Mouse (Mus musculus): Measurements from ENCODE around the gene Cenpv. TPM values are rescaled to one million over a fixed set of nuclear protein-coding genes. Genes with fewer than 3 reads are reported as not detected.

Gene Cenpv
- total and polyA plus RNA-seq, 3 experiments, result 149 to 2,878 (median 178) TPM

DNA sequence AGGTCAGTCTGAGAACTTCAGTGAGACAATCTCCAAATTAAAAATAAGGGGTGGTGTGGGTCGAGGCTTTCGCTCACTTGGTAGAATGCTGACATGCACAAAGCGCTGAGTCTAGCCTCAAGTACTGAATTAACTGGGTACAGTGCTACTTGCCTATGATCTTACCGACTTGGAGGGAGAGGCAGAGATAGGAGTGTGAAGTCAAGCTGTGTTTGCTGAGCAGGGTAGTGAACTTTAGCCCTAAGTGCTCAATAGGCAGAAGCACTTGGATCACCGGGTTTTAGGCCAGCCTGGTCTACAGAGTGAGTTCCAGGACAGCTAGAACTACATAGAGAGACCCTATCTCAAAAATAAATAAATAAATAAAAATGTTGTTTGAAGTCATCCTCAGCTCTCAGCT lies 18.1 kb upstream of the Cenpv start:
- H3K4me3 ChIP-seq (ENCODE audit: control insufficient read depth in 1 of 2, insufficient read depth in 1 of 2, low read depth in 2 of 2, low read length in 2 of 2), result no peak overlapping the region
- no peak overlapping the region for H3K9ac ChIP-seq (ENCODE audit: control insufficient read depth, low read depth, low read length, poor library complexity, severe bottlenecking)
- H3K9me3 ChIP-seq (replicated peaks; ENCODE audit: insufficient read depth, low read length), result no peaks in the 10 kb centered on the region
- no peak for DNase-seq (ENCODE audit: low read depth, low spot score)
- H3K4me1 ChIP-seq (ENCODE audit: control insufficient read depth in 1 of 2, insufficient read depth in 2 of 2, low read length in 2 of 2), result peaks cover 7 to 19% of the 10 kb centered on the region in 2 experiments; a peak in 3 of 4 replicates
- H3K79me2 ChIP-seq (ENCODE audit: control insufficient read depth, insufficient read depth, low read length, poor library complexity), result peaks cover 16% of the 10 kb centered on the region
- no peak for TF ChIP-seq CHD2 (IDR thresholded peaks at IDR 0.05; ENCODE audit: low read length)
- no peak for TF ChIP-seq CHD1 (IDR thresholded peaks at IDR 0.05; ENCODE audit: low read depth, low read length)
- no peak for TF ChIP-seq MAZ (IDR thresholded peaks at IDR 0.05; ENCODE audit: low read depth, low read length)
- TF ChIP-seq TBP (IDR thresholded peaks at IDR 0.05; ENCODE audit: low read depth, low read length), result no peak
- TF ChIP-seq KAT2A (conservative IDR thresholded peaks at IDR 0.05; ENCODE audit: low read depth, low read length), result no peak
- TF ChIP-seq MAFK (IDR thresholded peaks at IDR 0.05; ENCODE audit: borderline replicate concordance, low read depth, low read length), result no peak
- TF ChIP-seq SIN3A (IDR thresholded peaks at IDR 0.05; ENCODE audit: low read length), result no peak
- TF ChIP-seq ZC3H11A (IDR thresholded peaks at IDR 0.05; ENCODE audit: low read depth, low read length), result no peak
- TF ChIP-seq BHLHE40 (IDR thresholded peaks at IDR 0.05; ENCODE audit: borderline replicate concordance, low read depth, low read length), result no peak
- TF ChIP-seq RAD21 (IDR thresholded peaks at IDR 0.05; ENCODE audit: low read depth, low read length), result no peak
- TF ChIP-seq MYC (IDR thresholded peaks at IDR 0.05; ENCODE audit: low read depth, low read length), result no peak
- no peak for TF ChIP-seq NELFE (IDR thresholded peaks at IDR 0.05; ENCODE audit: low read depth, low read length)
- peaks cover 10 to 25% of the 10 kb centered on the region in 2 experiments for H3K36me3 ChIP-seq (ENCODE audit: control insufficient read depth in 1 of 2, insufficient read depth in 2 of 2, low read length in 2 of 2)
- no peak overlapping the region for H3K27ac ChIP-seq (ENCODE audit: control insufficient read depth, low read depth, low read length)
- H3K27me3 ChIP-seq (ENCODE audit: control insufficient read depth in 1 of 2, insufficient read depth in 2 of 2, low read length in 2 of 2), result no peaks in the 10 kb centered on the region

DNA sequence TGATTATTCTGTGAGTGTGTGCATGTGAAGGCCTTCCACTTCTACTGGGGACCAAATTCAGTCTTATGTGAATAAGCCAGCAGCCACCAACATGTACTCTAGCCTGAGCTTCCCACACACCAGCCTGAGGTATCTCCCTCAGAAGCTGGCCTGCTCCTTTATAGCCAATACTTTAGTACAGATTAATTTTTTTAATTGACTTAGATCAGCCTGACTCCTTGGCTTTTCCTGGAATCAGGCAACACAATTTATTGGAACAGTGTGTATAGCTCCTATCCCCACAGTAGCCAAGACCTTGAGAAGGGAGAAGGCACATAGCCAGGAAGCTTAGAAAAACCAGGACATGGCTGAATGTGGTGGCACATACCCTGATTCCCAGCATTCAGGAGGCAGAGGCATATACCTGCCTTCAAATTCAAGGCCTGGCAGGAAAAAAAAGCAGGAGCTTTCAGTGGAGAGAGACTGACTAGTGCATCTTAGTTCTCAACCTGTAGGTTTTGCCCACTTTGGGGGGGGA lies 16.9 kb upstream of the Cenpv start:
- no peak overlapping the region for H3K27ac ChIP-seq (ENCODE audit: control insufficient read depth, low read depth, low read length)
- H3K79me2 ChIP-seq (ENCODE audit: control insufficient read depth, insufficient read depth, low read length, poor library complexity), result peaks cover 23% of the 10 kb centered on the region
- DNase-seq (ENCODE audit: low read depth, low spot score), result no peak
- no peak overlapping the region for H3K4me3 ChIP-seq (ENCODE audit: control insufficient read depth in 1 of 2, insufficient read depth in 1 of 2, low read depth in 2 of 2, low read length in 2 of 2)
- no peak for TF ChIP-seq MXI1 (IDR thresholded peaks at IDR 0.05; ENCODE audit: low read depth, low read length)
- no peak for TF ChIP-seq MAZ (IDR thresholded peaks at IDR 0.05; ENCODE audit: low read depth, low read length)
- TF ChIP-seq USF1 (IDR thresholded peaks at IDR 0.05; ENCODE audit: low read depth, low read length), result no peak
- TF ChIP-seq TCF12 (IDR thresholded peaks at IDR 0.05; ENCODE audit: low read depth, low read length), result no peak
- no peak for TF ChIP-seq GABPA (IDR thresholded peaks at IDR 0.05; ENCODE audit: low read depth, low read length)
- no peak for TF ChIP-seq ELF1 (IDR thresholded peaks at IDR 0.05; ENCODE audit: low read depth, low read length)
- TF ChIP-seq GATA1 (IDR thresholded peaks at IDR 0.05; ENCODE audit: low read depth, low read length), result no peak
- no peak for TF ChIP-seq JUND (IDR thresholded peaks at IDR 0.05; ENCODE audit: low read depth, low read length)
- TF ChIP-seq MYB (IDR thresholded peaks at IDR 0.05; ENCODE audit: low read depth, low read length), result no peak
- no peak for TF ChIP-seq EP300 (IDR thresholded peaks at IDR 0.05; ENCODE audit: low read depth in 1 of 2, low read length in 2 of 2)
- TF ChIP-seq NRF1 (IDR thresholded peaks at IDR 0.05; ENCODE audit: insufficient read depth, low read depth, low read length, poor library complexity, severe bottlenecking), result no peak
- no peak for TF ChIP-seq MEF2A (IDR thresholded peaks at IDR 0.05; ENCODE audit: extremely low read depth, insufficient replicate concordance, low read depth, low read length, poor library complexity, severe bottlenecking)
- no peak for TF ChIP-seq MAFK (IDR thresholded peaks at IDR 0.05; ENCODE audit: borderline replicate concordance, low read depth, low read length)
- TF ChIP-seq SIN3A (IDR thresholded peaks at IDR 0.05; ENCODE audit: low read length), result no peak
- no peak for TF ChIP-seq ZC3H11A (IDR thresholded peaks at IDR 0.05; ENCODE audit: low read depth, low read length)
- H3K4me1 ChIP-seq (ENCODE audit: control insufficient read depth in 1 of 2, insufficient read depth in 2 of 2, low read length in 2 of 2), result peaks cover 7 to 19% of the 10 kb centered on the region in 2 experiments; a peak in 3 of 4 replicates
- no peak overlapping the region for H3K9ac ChIP-seq (ENCODE audit: control insufficient read depth, low read depth, low read length, poor library complexity, severe bottlenecking)
- no peaks in the 10 kb centered on the region for H3K27me3 ChIP-seq (ENCODE audit: control insufficient read depth in 1 of 2, insufficient read depth in 2 of 2, low read length in 2 of 2)
- H3K9me3 ChIP-seq (replicated peaks; ENCODE audit: insufficient read depth, low read length), result no peaks in the 10 kb centered on the region
- peaks cover 10 to 25% of the 10 kb centered on the region in 2 experiments for H3K36me3 ChIP-seq (ENCODE audit: control insufficient read depth in 1 of 2, insufficient read depth in 2 of 2, low read length in 2 of 2)

All from MEL (cell line).